In genomic region chr7:112816016-112816415, GRCm38 (mm10) we compare ENCODE assay signal across 27 mouse cellular contexts.
DNase-seq lines count a peak whose midpoint lies in the region; ATAC-seq and TF ChIP-seq lines count a peak whose summit lies in the region.
"Had no signal": no experiment of that assay in that cellular context is flagged by ENCODE, and none has a peak within 500 bp of the region (broad histone marks: within the 10 kb centered on the region; RNA-seq: fewer than 3 reads in every experiment).

No protein-coding gene starts in this region.

- no peak overlapping the region for H3K4me3 ChIP-seq in heart, embryonic 13.5 days
- H3K4me3 ChIP-seq in hindbrain, embryonic 16.5 days (ENCODE audit: low read length), result no peak overlapping the region
- H3K4me3 ChIP-seq in hindbrain, embryonic 11.5 days (ENCODE audit: low read depth, low read length), result no peak overlapping the region
- H3K4me3 ChIP-seq: embryonic facial prominence, embryonic 12.5 days; embryonic facial prominence, embryonic 15.5 days; heart, adult 2 months; heart, embryonic 10.5 days; hindbrain, embryonic 13.5 days had no signal

- 0 out of 2 replicates have a peak overlapping the region, but pooled peaks have one; percentile 3 for H3K27ac ChIP-seq in heart, embryonic 13.5 days (replicated peaks)
- no peak overlapping the region for H3K27ac ChIP-seq in hindbrain, embryonic 16.5 days (ENCODE audit: low read depth, low read length)
- H3K27ac ChIP-seq in hindbrain, embryonic 11.5 days (ENCODE audit: low read depth, low read length), result no peak overlapping the region
- H3K27ac ChIP-seq: embryonic facial prominence, embryonic 12.5 days; embryonic facial prominence, embryonic 15.5 days; heart, adult 2 months; heart, embryonic 10.5 days; hindbrain, embryonic 13.5 days had no signal

- no peak for ATAC-seq in heart, embryonic 13.5 days (ENCODE audit: extremely low read depth, insufficient number of reproducible peaks, low FRiP score, low TSS enrichment)
- 0 out of 2 replicates have a peak, but pooled peaks have one; percentile 32 for ATAC-seq in hindbrain, embryonic 16.5 days
- no peak for ATAC-seq in hindbrain, embryonic 11.5 days (ENCODE audit: low FRiP score)
- ATAC-seq: forebrain, embryonic 14.5 days; forebrain, postnatal 0 days; intestine, postnatal 0 days; Patski had no signal

- peaks cover 7% of the 10 kb centered on the region; the same call in 1 of the 2 replicates for H3K36me3 ChIP-seq in heart, embryonic 13.5 days
- H3K36me3 ChIP-seq in hindbrain, embryonic 16.5 days (ENCODE audit: control insufficient read depth, insufficient read depth, low read length), result no peaks in the 10 kb centered on the region
- no peaks in the 10 kb centered on the region for H3K36me3 ChIP-seq in hindbrain, embryonic 11.5 days (ENCODE audit: control insufficient read depth, insufficient read depth, low read length)
- H3K36me3 ChIP-seq: embryonic facial prominence, embryonic 12.5 days; embryonic facial prominence, embryonic 15.5 days; G1E; heart, embryonic 10.5 days; hindbrain, embryonic 13.5 days had no signal

- 56% methylated on average over 5 of the region's 5 CpGs for WGBS in heart, embryonic 13.5 days
- 29% methylated on average over 5 of the region's 5 CpGs for whole genome bisulfite sequencing in hindbrain, embryonic 16.5 days
- 80% methylated on average over 5 of the region's 5 CpGs for WGBS in hindbrain, embryonic 11.5 days

- no peak overlapping the region for H3K9ac ChIP-seq in heart, embryonic 13.5 days
- no peak overlapping the region for H3K9ac ChIP-seq in hindbrain, embryonic 16.5 days (ENCODE audit: low read depth, low read length)
- no peak overlapping the region for H3K9ac ChIP-seq in hindbrain, embryonic 11.5 days (ENCODE audit: low read depth, low read length)
- H3K9ac ChIP-seq: embryonic facial prominence, embryonic 12.5 days; embryonic facial prominence, embryonic 15.5 days; forebrain, postnatal 0 days; hindbrain, embryonic 13.5 days had no signal

- DNase-seq in heart, postnatal 4 days, result no peak
- no peak for DNase-seq in hindbrain, embryonic 11.5 days (ENCODE audit: low spot score)
- peak; percentile 56 for DNase-seq in kidney, adult 9 months
- DNase-seq in kidney, postnatal 25 days, result no peak
- DNase-seq in brain, embryonic 14.5 days (ENCODE audit: low read depth), result peak; percentile 57
- DNase-seq: adrenal gland, postnatal 10 days; adrenal gland, postnatal 36 days; B cell, adult 2 months; cerebellum, adult 11 months; cerebellum, adult 2 months; cerebellum, adult 9-11 months; cerebellum, postnatal 25 days; forebrain, postnatal 0 days; gastrocnemius, postnatal 25 days; heart, adult 2 months; heart, postnatal 36 days had no signal

- peaks cover 43% of the 10 kb centered on the region for H3K4me1 ChIP-seq in heart, embryonic 13.5 days
- peaks cover 6% of the 10 kb centered on the region; the same call in 1 of the 2 replicates for H3K4me1 ChIP-seq in hindbrain, embryonic 16.5 days (ENCODE audit: control insufficient read depth, insufficient read depth, low read depth, low read length)
- no peaks in the 10 kb centered on the region; the same call in 1 of the 2 replicates for H3K4me1 ChIP-seq in hindbrain, embryonic 11.5 days (replicated peaks; ENCODE audit: control insufficient read depth, insufficient read depth, low read length)

- TF ChIP-seq POLR2A in brain, embryonic 14.5 days (IDR thresholded peaks at IDR 0.05; ENCODE audit: borderline replicate concordance, extremely low read depth, insufficient read depth, insufficient read length, poor library complexity, severe bottlenecking), result no peak

- no peak for TF ChIP-seq CTCF in brain, embryonic 14.5 days (IDR thresholded peaks at IDR 0.05; ENCODE audit: borderline replicate concordance, extremely low read depth, insufficient read depth, insufficient read length)

- H3K9me3 ChIP-seq in heart, embryonic 13.5 days, result no peaks in the 10 kb centered on the region
- no peaks in the 10 kb centered on the region for H3K9me3 ChIP-seq in hindbrain, embryonic 16.5 days (ENCODE audit: control insufficient read depth, low read length)
- no peaks in the 10 kb centered on the region for H3K9me3 ChIP-seq in hindbrain, embryonic 11.5 days (ENCODE audit: control insufficient read depth, low read length)
- H3K9me3 ChIP-seq: embryonic facial prominence, embryonic 15.5 days; heart, embryonic 10.5 days; hindbrain, embryonic 13.5 days had no signal

- no peak overlapping the region for H3K4me2 ChIP-seq in heart, embryonic 13.5 days
- no peak overlapping the region for H3K4me2 ChIP-seq in hindbrain, embryonic 16.5 days (ENCODE audit: low read length)
- no peak overlapping the region for H3K4me2 ChIP-seq in hindbrain, embryonic 11.5 days (replicated peaks; ENCODE audit: low read depth, low read length)
- H3K4me2 ChIP-seq: embryonic facial prominence, embryonic 12.5 days; embryonic facial prominence, embryonic 15.5 days; hindbrain, embryonic 13.5 days had no signal

- no peaks in the 10 kb centered on the region for H3K27me3 ChIP-seq in heart, embryonic 13.5 days (replicated peaks)
- no peaks in the 10 kb centered on the region; the same call in 1 of the 2 replicates for H3K27me3 ChIP-seq in hindbrain, embryonic 16.5 days (replicated peaks; ENCODE audit: control insufficient read depth, insufficient read depth, low read length)
- H3K27me3 ChIP-seq in hindbrain, embryonic 11.5 days (ENCODE audit: control insufficient read depth, insufficient read depth, low read length), result no peaks in the 10 kb centered on the region
- H3K27me3 ChIP-seq: CH12.LX; embryonic facial prominence, embryonic 12.5 days; embryonic facial prominence, embryonic 15.5 days; Patski had no signal

Comparison
In these comparisons a context has a peak if more than half of its experiments do, and no peak if none do; other contexts are left out.
1. DNase-seq: peak in kidney, adult 9 months (single experiment) and brain, embryonic 14.5 days (single experiment); none in heart, postnatal 4 days (single experiment), hindbrain, embryonic 11.5 days (single experiment) and kidney, postnatal 25 days (0 of 2).